Mouse (Mus musculus): Measurements from ENCODE around the gene Plp2. TPM values are rescaled to one million over a fixed set of nuclear protein-coding genes. Genes with fewer than 3 reads are reported as not detected.

Gene Plp2
- total RNA-seq, 1 experiment from 2014 or later, result 38.4 TPM

GRCm38 (mm10) chrX:7665739-7666502, 5.3 kb downstream of the Plp2 start:
- no peak for ATAC-seq (replicated peaks; ENCODE audit: insufficient number of reproducible peaks, low FRiP score, low TSS enrichment, poor library complexity, severe bottlenecking)

- ATAC-seq (replicated peaks; ENCODE audit: insufficient number of reproducible peaks, low FRiP score, low TSS enrichment, poor library complexity, severe bottlenecking), result no peak
Measured at GRCm38 (mm10) chrX:7664791-7665190, 6.4 kb downstream of the Plp2 start.

- ATAC-seq (replicated peaks; ENCODE audit: insufficient number of reproducible peaks, low FRiP score, low TSS enrichment, poor library complexity, severe bottlenecking), result no peak
Measured at GRCm38 (mm10) chrX:7662936-7663335, 8.3 kb downstream of the Plp2 start.

GRCm38 (mm10) chrX:7661086-7661485, 10.1 kb downstream of the Plp2 start:
- no peak for ATAC-seq (replicated peaks; ENCODE audit: insufficient number of reproducible peaks, low FRiP score, low TSS enrichment, poor library complexity, severe bottlenecking)

GRCm38 (mm10) chrX:7658785-7659589, 12.2 kb downstream of the Plp2 start:
- ATAC-seq (replicated peaks; ENCODE audit: insufficient number of reproducible peaks, low FRiP score, low TSS enrichment, poor library complexity, severe bottlenecking), result no peak

- no peak for ATAC-seq (replicated peaks; ENCODE audit: insufficient number of reproducible peaks, low FRiP score, low TSS enrichment, poor library complexity, severe bottlenecking)
Measured at GRCm38 (mm10) chrX:7658031-7658784, 13.0 kb downstream of the Plp2 start.

GRCm38 (mm10) chrX:7657221-7657639, 14.0 kb downstream of the Plp2 start, which contains the start of gene Prickle3:
Gene Prickle3 (plus strand): TSS chrX:7657260.
- ATAC-seq (replicated peaks; ENCODE audit: insufficient number of reproducible peaks, low FRiP score, low TSS enrichment, poor library complexity, severe bottlenecking), result peak; percentile 90

- ATAC-seq (replicated peaks; ENCODE audit: insufficient number of reproducible peaks, low FRiP score, low TSS enrichment, poor library complexity, severe bottlenecking), result peak; percentile 95
Measured at GRCm38 (mm10) chrX:7648671-7649304, 22.4 kb downstream of the Plp2 start.

GRCm38 (mm10) chrX:7645349-7645748, 25.8 kb downstream of the Plp2 start:
- no peak for ATAC-seq (replicated peaks; ENCODE audit: insufficient number of reproducible peaks, low FRiP score, low TSS enrichment, poor library complexity, severe bottlenecking)

- ATAC-seq (replicated peaks; ENCODE audit: insufficient number of reproducible peaks, low FRiP score, low TSS enrichment, poor library complexity, severe bottlenecking), result no peak
Measured at GRCm38 (mm10) chrX:7640785-7641184, 30.4 kb downstream of the Plp2 start.

- ATAC-seq (replicated peaks; ENCODE audit: insufficient number of reproducible peaks, low FRiP score, low TSS enrichment, poor library complexity, severe bottlenecking), result no peak
Measured at GRCm38 (mm10) chrX:7639536-7640325, 31.5 kb downstream of the Plp2 start.

- peak; percentile 68 for ATAC-seq (replicated peaks; ENCODE audit: insufficient number of reproducible peaks, low FRiP score, low TSS enrichment, poor library complexity, severe bottlenecking)
Measured at GRCm38 (mm10) chrX:7638401-7639091, 32.6 kb downstream of the Plp2 start, which contains the start of gene Syp. Gene Syp (plus strand): TSS chrX:7638471.

GRCm38 (mm10) chrX:7635101-7635500, 36.1 kb downstream of the Plp2 start:
- no peak for ATAC-seq (replicated peaks; ENCODE audit: insufficient number of reproducible peaks, low FRiP score, low TSS enrichment, poor library complexity, severe bottlenecking)

GRCm38 (mm10) chrX:7632560-7632959, 38.6 kb downstream of the Plp2 start:
- 0 out of 2 replicates have a peak, but pooled peaks have one; percentile 47 for ATAC-seq (replicated peaks; ENCODE audit: insufficient number of reproducible peaks, low FRiP score, low TSS enrichment, poor library complexity, severe bottlenecking)

Measured in monocyte, adult 5-6 weeks (primary cell).